Mouse (Mus musculus) CD4-positive, CD25-positive, alpha-beta regulatory T cell, adult 4 months (primary cell): ENCODE results near the gene Gm12216. TPM values are rescaled to one million over a fixed set of nuclear protein-coding genes. Genes with fewer than 3 reads are reported as not detected.

ENCODE experiments used
- ATAC-seq: one replicate; pipeline ENCODE4 v1.8.0; 2017
- polyA plus RNA-seq, 2 experiments: library from polyadenylated mRNA; unstranded; fragments of 100-300 nt; shearing (Covaris generic); gene quantifications; one replicate each; pipeline ENCODE4 v1.2.1; 2017

The Gm12216 gene
- polyA plus RNA-seq, 2 experiments from 2014 or later: 31.5 to 32.1 TPM

- peak; percentile 91 for ATAC-seq
Measured at GRCm38 (mm10) chr11:53794671-53795557, 64.1 kb downstream of the Gm12216 start.

GRCm38 (mm10) chr11:53794015-53794414 is 65.0 kb downstream of the Gm12216 start:
- ATAC-seq: no peak

- ATAC-seq: no peak
Measured at GRCm38 (mm10) chr11:53792986-53793385, 66.1 kb downstream of the Gm12216 start.

- ATAC-seq: no peak
Measured at GRCm38 (mm10) chr11:53789277-53789676, 69.8 kb downstream of the Gm12216 start.

GRCm38 (mm10) chr11:53788196-53788595 is 70.9 kb downstream of the Gm12216 start:
- no peak for ATAC-seq

- ATAC-seq: peak; percentile 46
Measured at GRCm38 (mm10) chr11:53786058-53787031, 72.7 kb downstream of the Gm12216 start.

- ATAC-seq: peak; percentile 74
Measured at GRCm38 (mm10) chr11:53785311-53785936, 73.6 kb downstream of the Gm12216 start.

GRCm38 (mm10) chr11:53783288-53783687 is 75.8 kb downstream of the Gm12216 start:
- no peak for ATAC-seq

- no peak for ATAC-seq
Measured at GRCm38 (mm10) chr11:53781964-53782363, 77.1 kb downstream of the Gm12216 start.

GRCm38 (mm10) chr11:53781201-53781775 is 77.8 kb downstream of the Gm12216 start:
- ATAC-seq: no peak

- no peak for ATAC-seq
Measured at GRCm38 (mm10) chr11:53780262-53780661, 78.8 kb downstream of the Gm12216 start.

- no peak for ATAC-seq
Measured at GRCm38 (mm10) chr11:53779808-53780207, 79.2 kb downstream of the Gm12216 start.

- no peak for ATAC-seq
Measured at GRCm38 (mm10) chr11:53778455-53778854, 80.6 kb downstream of the Gm12216 start.

- no peak for ATAC-seq
Measured at GRCm38 (mm10) chr11:53777736-53778135, 81.3 kb downstream of the Gm12216 start.

GRCm38 (mm10) chr11:53774659-53775255 is 84.3 kb downstream of the Gm12216 start:
- ATAC-seq: peak; percentile 9

- ATAC-seq: no peak
Measured at GRCm38 (mm10) chr11:53773641-53774360, 85.3 kb downstream of the Gm12216 start.

- no peak for ATAC-seq
Measured at GRCm38 (mm10) chr11:53773087-53773486, 86.0 kb downstream of the Gm12216 start, which contains the start of gene Gm17334. TSS of gene Gm17334 (minus strand) at chr11:53773187.

GRCm38 (mm10) chr11:53772536-53772935 is 86.5 kb downstream of the Gm12216 start:
- no peak for ATAC-seq

- no peak for ATAC-seq
Measured at GRCm38 (mm10) chr11:53771001-53771744, 87.9 kb downstream of the Gm12216 start.

- peak; percentile 44 for ATAC-seq
Measured at GRCm38 (mm10) chr11:53770125-53770791, 88.8 kb downstream of the Gm12216 start.
